Mouse (Mus musculus) left cerebral cortex, postnatal 4 days (tissue): ENCODE data around the gene Ovca2. TPM values are rescaled to one million over a fixed set of nuclear protein-coding genes. Genes with fewer than 3 reads are reported as not detected.
A peak's percentile ranks its signal among the peaks of the same experiment; 100 is the strongest.

Experiments
- DNase-seq: peaks from one replicate; pipeline ENCODE4 v3.0.0-alpha.2; 2022
- intact Hi-C: fragments of 180-260 bp; cut with DNase I; formaldehyde crosslinking; loops from one replicate; pipeline ENCODE4 v1.15.1; 2025
- total RNA-seq, 2 experiments: library from RNA; stranded (reverse); gene quantifications; 2 replicates each; pipeline ENCODE4 v1.2.3; 2021

Gene Ovca2
- total RNA-seq, 2 experiments from 2014 or later, result 9.2 to 11.2 TPM

GRCm38 (mm10) chr11:75171186-75171865, 7.3 kb downstream of the Ovca2 start:
- intact Hi-C loops, result no loop called here
- DNase-seq, result no peak

DNA sequence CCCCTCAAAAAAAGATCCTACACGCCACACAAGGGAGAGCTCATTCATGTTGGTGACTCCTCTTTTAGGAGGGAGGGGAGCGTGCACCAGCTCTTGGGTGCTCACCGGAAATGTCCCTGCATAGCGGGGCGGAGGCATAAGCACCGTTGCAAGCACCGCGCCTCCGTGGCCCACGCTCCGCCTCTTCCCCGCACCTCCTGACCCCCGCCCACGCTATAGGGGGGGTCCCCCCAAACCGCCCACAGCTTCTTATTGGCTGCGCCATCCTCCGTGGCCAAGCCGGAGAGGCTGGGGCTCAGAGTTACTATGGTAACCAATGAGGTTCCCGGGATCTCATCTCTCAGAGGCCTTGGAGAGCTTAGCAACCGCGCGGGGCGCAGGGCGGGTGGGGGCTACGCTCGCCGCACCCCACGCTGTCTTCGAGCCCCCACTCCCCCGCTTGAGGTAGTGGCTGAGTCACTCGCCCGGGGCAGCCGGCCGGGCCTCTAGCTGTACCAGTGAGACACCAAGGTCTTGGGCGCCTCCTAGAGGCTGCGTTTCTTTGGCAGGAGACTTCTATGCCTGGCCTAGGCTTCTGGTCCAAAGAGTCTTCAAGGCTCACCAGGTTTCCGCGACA, 8.4 kb downstream of the Ovca2 start:
- DNase-seq, result peak; percentile 92
- intact Hi-C loops, result no loop called here

DNA sequence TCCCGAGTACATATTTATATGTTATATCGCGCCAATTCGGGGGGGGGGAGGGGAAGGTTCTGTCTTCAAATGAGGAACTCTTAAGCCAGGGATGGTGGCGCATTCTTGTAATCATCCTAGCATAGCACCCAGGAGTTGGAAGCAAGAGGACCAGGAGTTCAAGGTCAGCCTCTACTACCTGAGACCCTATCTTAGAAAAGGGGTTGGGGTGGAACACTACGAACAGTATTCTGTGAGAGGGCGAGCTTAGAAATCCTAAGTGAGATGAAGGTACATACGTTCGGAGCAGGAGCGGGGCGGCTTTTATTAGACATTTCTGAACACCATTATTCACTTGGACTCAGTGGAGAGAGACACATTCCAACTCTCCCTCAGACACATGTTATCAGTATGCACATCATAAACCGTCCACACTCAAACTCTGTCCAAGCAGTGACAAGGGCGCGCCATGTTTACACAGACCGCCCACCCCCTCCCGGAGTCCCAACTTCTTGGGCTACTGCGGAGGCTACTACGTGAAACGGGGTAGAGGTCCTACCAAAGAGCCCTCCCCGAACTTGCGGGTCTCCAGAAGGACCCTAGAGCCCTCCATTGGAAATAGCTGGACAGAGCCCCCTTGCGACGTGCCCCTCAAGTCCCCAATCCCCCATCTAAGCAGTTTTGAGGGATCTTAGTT, 9.1 kb downstream of the Ovca2 start, which contains the start of gene Hic1:
Gene Hic1 (minus strand): TSS at position 115 of the 676 bp plus-strand sequence.
- no peak for DNase-seq
- intact Hi-C loops, result loop anchor here (10.0 kb wide), 1 partner anchor 225 kb away; no protein-coding TSS in a partner anchor

- intact Hi-C loops, result loop anchor here (10.0 kb wide), 1 partner anchor 224 kb away; no protein-coding TSS in a partner anchor
- peak; percentile 76 for DNase-seq
Observed at GRCm38 (mm10) chr11:75168590-75169361, 9.9 kb downstream of the Ovca2 start.

- intact Hi-C loops, result loop anchor here (10.0 kb wide), 1 partner anchor 223 kb away; no protein-coding TSS in a partner anchor
Observed at GRCm38 (mm10) chr11:75167643-75168589, 10.7 kb downstream of the Ovca2 start.

GRCm38 (mm10) chr11:75166861-75167642, 11.6 kb downstream of the Ovca2 start:
- no peak for DNase-seq
- intact Hi-C loops, result loop anchor here (10.0 kb wide), 1 partner anchor 222 kb away; no protein-coding TSS in a partner anchor

More at GRCm38 (mm10) chr11:75167643-75168589, 10.7 kb downstream of the Ovca2 start:
- no peak for DNase-seq

- no peak for DNase-seq
Observed at GRCm38 (mm10) chr11:75166193-75166842, 12.3 kb downstream of the Ovca2 start.

GRCm38 (mm10) chr11:75165441-75166192, 13.0 kb downstream of the Ovca2 start:
- peak; percentile 58 for DNase-seq
- intact Hi-C loops, result loop anchor here (10.0 kb wide), 1 partner anchor 221 kb away; no protein-coding TSS in a partner anchor

More at GRCm38 (mm10) chr11:75166193-75166842, 12.3 kb downstream of the Ovca2 start:
- intact Hi-C loops, result loop anchor here (10.0 kb wide), 1 partner anchor 222 kb away; no protein-coding TSS in a partner anchor

GRCm38 (mm10) chr11:75164750-75165149, 13.9 kb downstream of the Ovca2 start:
- intact Hi-C loops, result loop anchor here (5.0 to 10.0 kb wide), 2 partner anchors 182 to 220 kb away; no protein-coding TSS in a partner anchor
- no peak for DNase-seq

- no peak for DNase-seq
- intact Hi-C loops, result loop anchor here (5.0 to 10.0 kb wide), 2 partner anchors 182 to 219 kb away; no protein-coding TSS in a partner anchor
Observed at GRCm38 (mm10) chr11:75164051-75164450, 14.6 kb downstream of the Ovca2 start.

DNA sequence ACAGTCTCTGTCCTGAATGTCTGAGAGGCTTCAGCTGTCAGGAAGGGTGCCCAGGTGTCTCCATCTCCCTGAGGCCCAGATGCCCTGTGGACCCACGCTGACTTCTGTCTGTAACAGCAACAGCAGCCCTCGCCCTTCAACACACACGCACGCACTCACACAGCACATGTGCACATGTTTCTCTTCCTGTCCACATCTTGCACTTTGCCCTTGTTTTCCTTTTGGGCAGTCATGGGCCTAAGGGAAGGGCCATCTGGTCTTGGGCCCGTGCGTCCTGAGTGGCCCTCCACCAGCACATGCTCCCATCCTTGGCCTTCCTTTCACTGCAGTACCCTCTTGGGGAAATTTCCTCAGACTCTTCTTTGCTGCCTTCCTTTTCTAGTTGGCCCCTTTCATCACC, 15.3 kb downstream of the Ovca2 start:
- intact Hi-C loops, result loop anchor here (5.0 to 10.0 kb wide), 2 partner anchors 181 to 219 kb away; no protein-coding TSS in a partner anchor
- DNase-seq, result no peak

DNA sequence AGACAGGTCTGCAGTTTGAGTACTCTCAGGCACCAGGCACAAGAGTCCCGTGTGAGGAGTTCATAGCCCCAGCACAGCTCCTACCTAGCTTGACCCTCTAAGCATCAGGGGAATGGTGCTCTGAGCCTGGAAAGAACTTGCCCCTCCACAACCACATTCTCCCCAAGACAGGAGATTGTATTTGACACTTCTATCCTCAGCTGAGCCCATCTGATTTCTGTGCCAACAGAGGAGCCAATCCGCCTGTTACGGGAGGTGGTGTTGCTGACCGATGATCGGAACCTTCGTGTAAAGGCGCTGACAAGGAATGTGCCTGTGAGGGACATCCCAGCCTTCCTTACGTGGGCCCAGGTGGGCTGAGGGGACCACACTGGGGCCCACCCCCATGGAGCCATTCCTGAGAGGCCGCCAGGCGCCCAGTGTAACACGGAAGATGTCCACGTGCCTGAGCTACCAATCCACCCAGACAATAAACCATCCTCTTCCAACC, 16.0 kb downstream of the Ovca2 start:
- intact Hi-C loops, result loop anchor here (5.0 to 10.0 kb wide), 2 partner anchors 180 to 218 kb away; no protein-coding TSS in a partner anchor

GRCm38 (mm10) chr11:75161417-75162008, 17.1 kb downstream of the Ovca2 start:
- no peak for DNase-seq
- intact Hi-C loops, result loop anchor here (5.0 to 10.0 kb wide), 2 partner anchors 179 to 217 kb away; no protein-coding TSS in a partner anchor

More for the DNA sequence above, 16.0 kb downstream of the Ovca2 start:
- no peak for DNase-seq

- DNase-seq, result no peak
- intact Hi-C loops, result loop anchor here (5.0 to 10.0 kb wide), 2 partner anchors 179 to 216 kb away; no protein-coding TSS in a partner anchor
Observed at GRCm38 (mm10) chr11:75160954-75161353, 17.7 kb downstream of the Ovca2 start.

GRCm38 (mm10) chr11:75159564-75159963, 19.1 kb downstream of the Ovca2 start:
- DNase-seq, result no peak
- intact Hi-C loops, result no loop called here

- intact Hi-C loops, result no loop called here
- DNase-seq, result no peak
Observed at GRCm38 (mm10) chr11:75158432-75158831, 20.2 kb downstream of the Ovca2 start.
